Mouse (Mus musculus) olfactory bulb, adult 2 months (tissue): ENCODE results near the gene Lama4.

Experiments used
- CTCF ChIP-seq: fragments of 200-500 bp; IDR thresholded peaks from 2 replicates; pipeline ENCODE4 v1.5.1; 2012; ENCODE audit warnings: low read depth, mild to moderate bottlenecking, low read length, moderate library complexity; ENCODE audit not compliant: insufficient read depth
- POLR2A ChIP-seq: fragments of 200-500 bp; IDR thresholded peaks from 2 replicates; pipeline ENCODE4 v1.6.1; 2012; ENCODE audit warnings: mild to moderate bottlenecking, low read depth, low read length, moderate library complexity; ENCODE audit not compliant: insufficient read depth

DNA sequence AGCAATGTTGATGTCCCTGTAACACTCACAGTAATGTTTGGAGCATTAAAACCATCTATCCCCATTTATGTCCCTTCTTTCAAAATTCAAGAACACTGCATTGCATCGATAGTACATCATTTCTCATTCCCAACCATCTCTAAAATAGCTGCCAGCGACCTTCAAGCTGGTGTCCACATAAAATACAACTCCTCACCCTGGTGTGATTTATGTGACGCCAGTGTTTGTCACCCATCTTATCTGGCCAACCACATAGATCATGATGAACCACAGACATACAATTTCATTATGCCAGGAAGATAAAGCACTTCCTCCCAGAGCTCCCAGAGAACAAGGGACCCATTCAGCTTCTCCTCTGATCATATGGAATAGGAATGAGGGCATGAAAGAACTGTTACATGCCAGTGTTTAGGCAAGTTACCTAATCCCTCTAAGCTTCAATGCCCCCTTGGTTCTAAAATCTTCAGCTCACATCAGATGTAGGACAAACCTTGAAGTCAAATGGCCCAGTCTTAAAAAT is 79.2 kb downstream of the Lama4 start:
- no peak for TF ChIP-seq POLR2A
- TF ChIP-seq CTCF, result no peak
